Mouse (Mus musculus): ENCODE data around the gene Acsl3.

Gene Acsl3

DNA sequence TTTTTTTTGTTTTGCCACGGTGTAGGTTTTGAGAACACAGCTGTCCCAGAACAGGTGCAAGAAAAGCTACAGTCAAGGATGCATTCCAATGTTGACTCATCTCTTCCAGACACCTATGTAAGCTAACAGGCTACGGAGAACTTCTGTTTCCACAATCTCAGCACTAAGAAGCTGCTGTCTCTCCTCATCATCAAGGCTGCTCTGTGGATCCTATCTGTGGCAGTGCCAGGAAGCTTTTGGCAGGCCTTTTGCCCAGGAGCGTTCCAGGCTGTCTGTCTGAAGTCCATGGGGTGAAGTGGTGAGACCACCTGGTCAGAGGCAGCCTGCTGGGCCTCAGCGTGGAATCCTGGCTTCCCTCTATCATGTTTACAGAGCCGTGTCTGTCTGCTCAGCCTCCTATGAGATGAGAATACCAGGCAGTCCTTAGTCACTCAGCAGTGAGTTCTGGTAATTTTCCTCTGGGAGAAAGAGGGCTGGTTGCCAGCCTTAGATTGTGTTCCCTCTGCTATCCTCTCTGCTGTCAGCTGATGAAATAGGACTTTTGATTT lies 87.7 kb downstream of the Acsl3 start:
- DNase-seq = no peak

Data from retina, postnatal 1 day (tissue).